Mouse (Mus musculus) neural tube, embryonic 12.5 days (tissue): ENCODE data around the gene Nudcd3. TPM values are rescaled to one million over a fixed set of nuclear protein-coding genes. Genes with fewer than 3 reads are reported as not detected.

Source experiments
- ATAC-seq: fragments of 200-750 bp; cut with Nextera tagmentation; 2 replicates; pipeline ENCODE4 v1.8.0; 2017; ENCODE audit warnings: low read depth, mild to moderate bottlenecking, moderate TSS enrichment, moderate library complexity; ENCODE audit not compliant: low FRiP score
- H3K27ac ChIP-seq: fragments of 300-500 bp; sonication (generic); 2 replicates; pipeline ENCODE4 v1.5.1; 2016
- H3K27me3 ChIP-seq: fragments of 300-500 bp; sonication (generic); replicated peaks from 2 replicates; pipeline ENCODE4 v1.6.1; 2016; ENCODE audit warnings: mild to moderate bottlenecking
- H3K36me3 ChIP-seq: fragments of 300-500 bp; sonication (generic); 2 replicates; pipeline ENCODE4 v1.6.1; 2016; ENCODE audit warnings: mild to moderate bottlenecking
- H3K4me1 ChIP-seq: fragments of 300-500 bp; sonication (generic); 2 replicates; pipeline ENCODE4 v1.6.1; 2016
- H3K4me2 ChIP-seq: fragments of 300-500 bp; sonication (generic); replicated peaks from 2 replicates; pipeline ENCODE4 v1.6.1; 2016; ENCODE audit warnings: mild to moderate bottlenecking
- H3K4me3 ChIP-seq: fragments of 300-500 bp; sonication (generic); 2 replicates; pipeline ENCODE4 v1.5.1; 2016
- H3K9ac ChIP-seq: fragments of 300-500 bp; sonication (generic); 2 replicates; pipeline ENCODE4 v1.6.1; 2016; ENCODE audit warnings: mild to moderate bottlenecking
- H3K9me3 ChIP-seq: fragments of 300-500 bp; sonication (generic); 2 replicates; pipeline ENCODE4 v1.6.1; 2016; ENCODE audit warnings: mild to moderate bottlenecking
- WGBS: fragments of 180-500 bp; shearing (Covaris S2); methylation state at CpG from one replicate; pipeline ENCODE4 v1.1.7; 2016; 5-methylcytosine and 5-hydroxymethylcytosine counted together
- polyA plus RNA-seq: library from polyadenylated mRNA; unstranded; fragments of >200 nt; fragmentation: Nextera tagmentation; extraction: Ambion mirVana; gene quantifications from 2 replicates; pipeline ENCODE4 v1.2.1, GENCODE M21; 2016

Gene Nudcd3
- polyA plus RNA-seq, 1 experiment from 2014 or later = 58.8 TPM

DNA sequence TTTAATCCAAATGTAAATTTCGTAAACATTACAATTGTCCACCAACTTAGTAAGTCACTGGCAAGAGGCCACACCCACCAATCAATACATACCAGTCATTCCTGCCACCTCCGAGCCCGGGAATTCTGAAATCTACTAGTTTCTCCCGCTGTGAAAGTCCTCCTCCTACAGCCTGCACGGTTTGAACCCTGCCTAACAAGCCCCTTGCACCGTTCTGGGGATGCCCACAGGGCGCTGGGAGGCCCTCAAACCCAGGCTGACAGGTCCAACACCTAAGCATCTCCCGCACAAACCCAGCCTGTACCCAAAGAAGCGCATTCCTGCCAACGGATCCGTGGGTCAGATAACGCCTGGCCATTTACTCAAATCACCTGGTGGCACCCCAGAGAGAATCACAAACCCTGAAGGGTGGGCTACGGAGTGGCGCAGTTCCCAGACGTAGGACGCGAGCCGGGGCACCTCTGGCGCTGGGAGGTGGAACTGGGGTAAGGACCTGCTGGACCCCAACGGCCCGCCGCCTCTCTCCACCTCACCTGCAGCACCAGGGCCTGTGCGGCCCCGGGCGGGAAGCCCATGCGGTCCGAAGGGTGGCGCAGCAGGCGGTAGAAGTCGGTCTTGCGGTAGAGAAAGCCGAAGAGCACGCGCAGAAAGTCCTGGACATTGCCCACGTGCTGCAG, 667 bp downstream of the Nudcd3 start, which contains the start of gene A730071L15Rik:
A730071L15Rik (plus strand) TSS at position 620 of the 677 bp plus-strand sequence.
- H3K9me3 ChIP-seq = no peaks in the 10 kb centered on the region
- peak within 1 kb of the TSS; percentile 82 for H3K9ac ChIP-seq
- ATAC-seq = peak; percentile 79
- H3K36me3 ChIP-seq = peaks cover 3% of the 10 kb centered on the region; the same call in 1 of the 2 replicates
- no peaks in the 10 kb centered on the region for H3K27me3 ChIP-seq
- peak within 1 kb of the TSS; percentile 86 for H3K4me3 ChIP-seq
- 1% methylated on average over 35 of the region's 35 CpGs for WGBS
- peak within 1 kb of the TSS; percentile 84 for H3K27ac ChIP-seq
- peak within 1 kb of the TSS; percentile 91 for H3K4me2 ChIP-seq
- peaks cover 13% of the 10 kb centered on the region for H3K4me1 ChIP-seq

GRCm38 (mm10) chr11:6198449-6198848, 1.8 kb downstream of the Nudcd3 start:
- H3K27ac ChIP-seq = no peak overlapping the region
- H3K27me3 ChIP-seq = no peaks in the 10 kb centered on the region
- no peak for ATAC-seq
- no peak overlapping the region for H3K9ac ChIP-seq
- H3K36me3 ChIP-seq = peaks cover 3% of the 10 kb centered on the region; the same call in 1 of the 2 replicates
- peaks cover 13% of the 10 kb centered on the region for H3K4me1 ChIP-seq
- H3K4me2 ChIP-seq = peak overlapping the region; percentile 91
- WGBS = 95% methylated on average over 4 of the region's 4 CpGs
- no peak overlapping the region for H3K4me3 ChIP-seq
- no peaks in the 10 kb centered on the region for H3K9me3 ChIP-seq

DNA sequence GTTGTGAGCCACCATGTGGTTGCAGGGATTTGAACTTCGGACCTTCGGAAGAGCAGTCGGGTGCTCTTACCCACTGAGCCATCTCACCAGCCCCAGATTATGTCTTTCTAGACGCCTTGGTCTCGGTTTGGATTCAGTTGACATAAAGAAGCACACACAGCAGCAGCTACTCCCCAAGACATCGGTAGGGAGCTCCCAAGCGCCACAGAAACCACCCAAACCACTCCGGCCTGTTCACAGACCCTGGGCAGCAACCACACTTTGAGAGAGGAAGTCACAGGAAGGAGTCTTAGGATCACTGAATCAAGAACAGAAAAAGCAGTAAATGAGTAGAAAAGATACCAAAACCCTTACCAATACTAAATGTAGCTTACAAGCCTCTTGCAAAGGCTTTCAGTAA, 3.4 kb downstream of the Nudcd3 start:
- peaks cover 13% of the 10 kb centered on the region for H3K4me1 ChIP-seq
- H3K4me3 ChIP-seq = no peak overlapping the region
- peaks cover 14% of the 10 kb centered on the region for H3K36me3 ChIP-seq
- no peaks in the 10 kb centered on the region for H3K9me3 ChIP-seq
- no peak for ATAC-seq
- H3K4me2 ChIP-seq = no peak overlapping the region
- H3K27ac ChIP-seq = no peak overlapping the region
- no peaks in the 10 kb centered on the region for H3K27me3 ChIP-seq
- H3K9ac ChIP-seq = no peak overlapping the region
- WGBS = 91% methylated on average over 8 of the region's 8 CpGs

GRCm38 (mm10) chr11:6187878-6188277, 12.3 kb downstream of the Nudcd3 start:
- Histone ChIP-seq H3K27ac (no peak overlapping the region), H3K4me3 (no peak overlapping the region), H3K9ac (no peak overlapping the region), H3K4me2 (no peak overlapping the region), H3K9me3 (no peaks in the 10 kb centered on the region), H3K4me1 (peaks cover 17% of the 10 kb centered on the region), H3K36me3 (peaks cover 14% of the 10 kb centered on the region), H3K27me3 (no peaks in the 10 kb centered on the region)
- 12% methylated on average over 2 of the region's 2 CpGs for WGBS
- ATAC-seq = no peak

GRCm38 (mm10) chr11:6187399-6187798, 12.8 kb downstream of the Nudcd3 start:
- Histone ChIP-seq H3K9ac (no peak overlapping the region), H3K27me3 (no peaks in the 10 kb centered on the region), H3K36me3 (peaks cover 11% of the 10 kb centered on the region), H3K9me3 (no peaks in the 10 kb centered on the region), H3K27ac (no peak overlapping the region), H3K4me1 (peaks cover 20% of the 10 kb centered on the region), H3K4me3 (no peak overlapping the region), H3K4me2 (no peak overlapping the region)
- WGBS = 91% methylated on average over 3 of the region's 3 CpGs
- ATAC-seq = 0 out of 2 replicates have a peak, but pooled peaks have one; percentile 50

- H3K27me3 ChIP-seq = no peaks in the 10 kb centered on the region
- H3K9ac ChIP-seq = no peak overlapping the region
- H3K27ac ChIP-seq = no peak overlapping the region
- no peak overlapping the region for H3K4me3 ChIP-seq
- H3K9me3 ChIP-seq = no peaks in the 10 kb centered on the region
- ATAC-seq = no peak
- no peak overlapping the region for H3K4me2 ChIP-seq
- no peaks in the 10 kb centered on the region for H3K36me3 ChIP-seq
- peaks cover 29% of the 10 kb centered on the region for H3K4me1 ChIP-seq
- 62% methylated on average over 11 of the region's 11 CpGs for WGBS
Observed at GRCm38 (mm10) chr11:6184202-6184935, 15.8 kb downstream of the Nudcd3 start.

- no peaks in the 10 kb centered on the region for H3K27me3 ChIP-seq
- WGBS = 63% methylated on average over 2 of the region's 2 CpGs
- H3K4me3 ChIP-seq = no peak overlapping the region
- H3K36me3 ChIP-seq = no peaks in the 10 kb centered on the region
- H3K9me3 ChIP-seq = no peaks in the 10 kb centered on the region
- peaks cover 38% of the 10 kb centered on the region for H3K4me1 ChIP-seq
- H3K27ac ChIP-seq = no peak overlapping the region
- ATAC-seq = no peak
- H3K9ac ChIP-seq = no peak overlapping the region
- no peak overlapping the region for H3K4me2 ChIP-seq
Observed at GRCm38 (mm10) chr11:6183246-6183645, 17.0 kb downstream of the Nudcd3 start.

GRCm38 (mm10) chr11:6180811-6181399, 19.3 kb downstream of the Nudcd3 start:
- Histone ChIP-seq H3K27ac (no peak overlapping the region), H3K36me3 (no peaks in the 10 kb centered on the region), H3K9me3 (no peaks in the 10 kb centered on the region), H3K4me2 (no peak overlapping the region), H3K9ac (no peak overlapping the region), H3K27me3 (no peaks in the 10 kb centered on the region), H3K4me1 (peaks cover 39% of the 10 kb centered on the region), H3K4me3 (no peak overlapping the region)
- no peak for ATAC-seq
- WGBS = 32% methylated on average over 6 of the region's 6 CpGs

GRCm38 (mm10) chr11:6179194-6179593, 21.0 kb downstream of the Nudcd3 start:
- H3K9ac ChIP-seq = no peak overlapping the region
- no peaks in the 10 kb centered on the region for H3K27me3 ChIP-seq
- peaks cover 35% of the 10 kb centered on the region for H3K4me1 ChIP-seq
- no peak overlapping the region for H3K27ac ChIP-seq
- H3K4me3 ChIP-seq = no peak overlapping the region
- WGBS = 17% methylated on average over 8 of the region's 8 CpGs
- no peak overlapping the region for H3K4me2 ChIP-seq
- no peak for ATAC-seq
- H3K9me3 ChIP-seq = no peaks in the 10 kb centered on the region
- H3K36me3 ChIP-seq = no peaks in the 10 kb centered on the region

DNA sequence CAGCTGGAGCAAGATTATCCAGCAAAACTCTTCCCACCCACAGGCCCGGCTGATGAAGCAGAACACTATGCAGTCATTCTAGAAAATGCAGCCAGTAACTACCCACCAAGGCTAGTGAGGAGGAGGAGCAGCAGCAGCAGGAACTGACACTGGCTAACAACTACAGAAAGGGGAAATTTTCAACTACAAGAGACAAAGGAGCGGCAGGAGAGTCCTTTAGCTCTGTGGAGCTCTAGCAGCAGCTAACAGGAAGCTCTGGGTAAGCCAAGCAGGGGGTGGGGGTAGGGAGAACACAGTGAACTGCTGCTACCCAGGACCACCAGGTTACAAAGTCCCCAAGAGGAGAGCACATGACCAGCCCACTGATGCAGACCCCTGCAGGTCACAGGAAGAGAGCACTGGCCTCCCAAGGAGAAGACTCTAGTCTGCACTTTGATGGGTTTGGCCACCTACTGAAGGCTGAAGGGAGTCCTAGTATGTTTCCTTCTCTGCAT, 21.5 kb downstream of the Nudcd3 start:
- peak; percentile 17; the same call in 1 of the 2 replicates for ATAC-seq
- no peak overlapping the region for H3K4me2 ChIP-seq
- H3K27ac ChIP-seq = no peak overlapping the region
- no peak overlapping the region for H3K9ac ChIP-seq
- no peaks in the 10 kb centered on the region for H3K36me3 ChIP-seq
- 10% methylated on average over 2 of the region's 2 CpGs for WGBS
- peaks cover 31% of the 10 kb centered on the region for H3K4me1 ChIP-seq
- H3K9me3 ChIP-seq = no peaks in the 10 kb centered on the region
- no peaks in the 10 kb centered on the region for H3K27me3 ChIP-seq
- H3K4me3 ChIP-seq = no peak overlapping the region

DNA sequence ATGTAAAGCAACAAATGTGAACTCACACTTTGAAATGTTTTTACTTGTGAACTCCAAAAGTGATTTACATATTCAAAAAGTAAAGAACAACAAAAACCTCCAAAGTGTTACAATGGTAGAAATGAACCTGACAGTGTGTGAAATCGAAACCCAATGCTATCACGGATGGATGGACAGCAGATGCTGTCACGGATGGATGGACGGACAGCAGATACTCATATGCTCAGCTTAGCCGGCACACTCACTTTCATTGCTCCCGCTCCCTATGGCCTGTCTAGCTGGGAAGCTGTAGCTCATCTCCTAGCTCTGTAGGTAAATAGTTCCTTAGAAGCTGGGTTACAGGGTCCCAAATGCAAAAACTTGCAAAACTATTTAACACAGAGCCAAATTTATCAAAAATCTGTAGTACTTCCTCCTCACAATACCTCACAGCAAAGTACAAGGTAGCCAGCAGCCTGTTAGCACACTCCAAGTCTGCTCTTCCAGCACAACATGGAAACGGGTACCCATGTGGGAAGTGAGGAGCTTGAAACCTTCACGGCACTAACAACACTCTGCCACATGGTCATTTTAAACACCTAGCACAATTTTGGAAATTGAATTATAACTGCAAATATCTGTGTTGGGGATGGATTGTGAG, 22.3 kb downstream of the Nudcd3 start:
- WGBS = 57% methylated on average over 8 of the region's 8 CpGs
- H3K27ac ChIP-seq = no peak overlapping the region

GRCm38 (mm10) chr11:6175506-6175905, 24.7 kb downstream of the Nudcd3 start:
- H3K36me3 ChIP-seq = no peaks in the 10 kb centered on the region
- no peaks in the 10 kb centered on the region for H3K27me3 ChIP-seq
- no peak overlapping the region for H3K4me2 ChIP-seq
- H3K4me3 ChIP-seq = no peak overlapping the region
- peaks cover 21% of the 10 kb centered on the region; the same call in 1 of the 2 replicates for H3K4me1 ChIP-seq
- no peak overlapping the region for H3K27ac ChIP-seq
- 81% methylated on average over 1 of the region's 1 CpGs for WGBS
- no peak overlapping the region for H3K9ac ChIP-seq
- no peak for ATAC-seq
- H3K9me3 ChIP-seq = no peaks in the 10 kb centered on the region

More for the DNA sequence above, 22.3 kb downstream of the Nudcd3 start:
- peaks cover 27% of the 10 kb centered on the region for H3K4me1 ChIP-seq
- H3K4me2 ChIP-seq = no peak overlapping the region
- no peak overlapping the region for H3K4me3 ChIP-seq
- no peaks in the 10 kb centered on the region for H3K36me3 ChIP-seq
- H3K27me3 ChIP-seq = no peaks in the 10 kb centered on the region
- no peak for ATAC-seq
- H3K9me3 ChIP-seq = no peaks in the 10 kb centered on the region
- H3K9ac ChIP-seq = no peak overlapping the region
